Mouse (Mus musculus): ENCODE results near the gene Gm17509. TPM values are rescaled to one million over a fixed set of nuclear protein-coding genes. Genes with fewer than 3 reads are reported as not detected.
"Not testable (repeated sequence)": the region's sequence is repeated elsewhere in the genome, so short reads cannot be mapped to it uniquely, and the experiment has no call there.

Gene Gm17509
- polyA plus RNA-seq, 1 experiment from 2014 or later: 0.13 TPM

DNA sequence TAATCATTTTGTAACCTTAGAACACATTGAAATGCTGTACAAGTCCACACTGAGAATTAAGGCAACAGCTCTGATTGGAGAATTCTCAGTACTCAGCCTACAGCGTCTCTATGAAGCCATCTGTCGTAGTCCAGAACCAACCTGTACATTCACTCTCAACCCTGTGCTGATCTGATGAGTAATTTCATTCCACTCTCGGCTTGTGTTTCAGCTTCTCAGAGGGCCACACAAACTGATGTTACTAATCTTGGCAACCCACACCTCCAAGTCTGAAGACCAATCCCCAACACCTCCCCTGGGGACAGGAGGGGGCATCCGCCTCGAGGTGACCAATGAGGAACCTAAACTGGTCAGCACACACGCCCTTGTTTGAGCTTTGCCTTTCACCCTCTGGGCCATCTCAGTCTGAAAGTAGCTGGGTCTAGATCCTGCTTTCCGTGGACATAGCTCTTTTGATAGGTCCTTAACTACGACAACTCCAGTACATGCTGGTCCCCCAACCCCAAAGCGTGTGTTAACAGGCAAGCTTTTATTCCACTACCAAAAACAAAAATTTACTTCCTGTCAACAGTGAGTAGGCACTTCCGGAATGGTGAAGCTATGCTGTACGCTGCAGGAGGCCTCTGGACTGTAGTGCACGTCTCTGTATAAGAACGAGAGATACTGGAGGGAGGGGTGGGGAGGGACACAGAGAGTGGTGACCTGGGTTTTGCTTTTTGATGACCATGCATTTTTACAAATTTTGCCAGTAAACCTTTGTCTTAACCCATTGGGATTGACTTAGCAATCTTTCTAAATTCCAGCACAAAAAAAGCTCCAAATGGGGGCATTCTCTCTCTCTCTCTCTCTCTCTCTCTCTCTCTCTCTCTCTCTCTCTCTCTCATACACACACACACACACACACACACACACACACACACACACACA is 25.0 kb downstream of the Gm17509 start:
- Histone ChIP-seq H3K36me3 (ENCODE audit: control insufficient read depth, insufficient read depth, low read length) (no peaks in the 10 kb centered on the region), H3K9ac (ENCODE audit: low read length) (no peak overlapping the region), H3K4me2 (ENCODE audit: low read depth, low read length) (no peak overlapping the region), H3K27me3 (ENCODE audit: control insufficient read depth, insufficient read depth, low read length) (no peaks in the 10 kb centered on the region), H3K27ac (ENCODE audit: low read length) (no peak overlapping the region), H3K4me3 (replicated peaks; ENCODE audit: low read length) (no peak overlapping the region), H3K9me3 (replicated peaks; ENCODE audit: control insufficient read depth, low read length) (no peaks in the 10 kb centered on the region), H3K4me1 (ENCODE audit: control insufficient read depth, insufficient read depth, low read length) (no peaks in the 10 kb centered on the region)
- ATAC-seq (ENCODE audit: insufficient read depth, low FRiP score): no peak
- WGBS: 80% methylated on average over 13 of the region's 13 CpGs

- Histone ChIP-seq H3K4me2 (ENCODE audit: low read depth, low read length) (no peak overlapping the region), H3K9me3 (replicated peaks; ENCODE audit: control insufficient read depth, low read length) (no peaks in the 10 kb centered on the region), H3K27ac (ENCODE audit: low read length) (no peak overlapping the region), H3K27me3 (ENCODE audit: control insufficient read depth, insufficient read depth, low read length) (no peaks in the 10 kb centered on the region), H3K4me3 (replicated peaks; ENCODE audit: low read length) (no peak overlapping the region), H3K36me3 (ENCODE audit: control insufficient read depth, insufficient read depth, low read length) (no peaks in the 10 kb centered on the region), H3K9ac (ENCODE audit: low read length) (no peak overlapping the region), H3K4me1 (ENCODE audit: control insufficient read depth, insufficient read depth, low read length) (no peaks in the 10 kb centered on the region)
- no peak for ATAC-seq (ENCODE audit: insufficient read depth, low FRiP score)
- WGBS: 57% methylated on average over 7 of the region's 7 CpGs
Measured at GRCm38 (mm10) chr13:117193422-117193983, 27.4 kb downstream of the Gm17509 start.

DNA sequence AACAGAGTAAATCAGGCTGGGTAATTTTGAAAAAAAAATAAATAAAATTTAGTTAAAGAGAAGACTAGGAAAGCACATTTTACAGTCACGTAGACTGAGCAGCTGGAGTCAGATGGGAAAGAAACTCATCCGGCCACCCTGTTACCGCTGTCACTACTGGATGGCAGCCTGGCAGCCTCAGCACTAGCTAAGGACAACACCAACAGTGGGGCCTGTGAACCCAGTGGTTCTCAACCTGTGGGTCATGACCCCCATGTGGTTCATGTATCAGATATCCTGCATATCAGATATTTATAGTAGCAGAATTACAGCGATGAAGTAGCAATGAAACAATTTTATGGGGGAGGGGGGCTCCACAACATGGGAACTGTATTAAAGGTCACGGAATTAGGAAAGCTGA is 28.7 kb downstream of the Gm17509 start:
- Histone ChIP-seq H3K4me2 (ENCODE audit: low read depth, low read length) (no peak overlapping the region), H3K9ac (ENCODE audit: low read length) (no peak overlapping the region), H3K9me3 (replicated peaks; ENCODE audit: control insufficient read depth, low read length) (no peaks in the 10 kb centered on the region), H3K27me3 (ENCODE audit: control insufficient read depth, insufficient read depth, low read length) (no peaks in the 10 kb centered on the region), H3K27ac (ENCODE audit: low read length) (no peak overlapping the region), H3K4me1 (ENCODE audit: control insufficient read depth, insufficient read depth, low read length) (no peaks in the 10 kb centered on the region), H3K4me3 (replicated peaks; ENCODE audit: low read length) (no peak overlapping the region), H3K36me3 (ENCODE audit: control insufficient read depth, insufficient read depth, low read length) (no peaks in the 10 kb centered on the region)
- ATAC-seq (ENCODE audit: insufficient read depth, low FRiP score): no peak
- WGBS: 93% methylated on average over 5 of the region's 5 CpGs

- H3K9me3 ChIP-seq (replicated peaks; ENCODE audit: control insufficient read depth, low read length): no peaks in the 10 kb centered on the region
- no peaks in the 10 kb centered on the region for H3K4me1 ChIP-seq (ENCODE audit: control insufficient read depth, insufficient read depth, low read length)
- H3K4me3 ChIP-seq (replicated peaks; ENCODE audit: low read length): no peak overlapping the region
- no peak overlapping the region for H3K4me2 ChIP-seq (ENCODE audit: low read depth, low read length)
- WGBS: 74% methylated on average over 6 of the region's 6 CpGs
- no peak for ATAC-seq (ENCODE audit: insufficient read depth, low FRiP score)
- H3K36me3 ChIP-seq (ENCODE audit: control insufficient read depth, insufficient read depth, low read length): no peaks in the 10 kb centered on the region
- no peak overlapping the region for H3K27ac ChIP-seq (ENCODE audit: low read length)
- no peaks in the 10 kb centered on the region for H3K27me3 ChIP-seq (ENCODE audit: control insufficient read depth, insufficient read depth, low read length)
- H3K9ac ChIP-seq (ENCODE audit: low read length): no peak overlapping the region
Measured at GRCm38 (mm10) chr13:117185329-117185728, 35.5 kb downstream of the Gm17509 start.

DNA sequence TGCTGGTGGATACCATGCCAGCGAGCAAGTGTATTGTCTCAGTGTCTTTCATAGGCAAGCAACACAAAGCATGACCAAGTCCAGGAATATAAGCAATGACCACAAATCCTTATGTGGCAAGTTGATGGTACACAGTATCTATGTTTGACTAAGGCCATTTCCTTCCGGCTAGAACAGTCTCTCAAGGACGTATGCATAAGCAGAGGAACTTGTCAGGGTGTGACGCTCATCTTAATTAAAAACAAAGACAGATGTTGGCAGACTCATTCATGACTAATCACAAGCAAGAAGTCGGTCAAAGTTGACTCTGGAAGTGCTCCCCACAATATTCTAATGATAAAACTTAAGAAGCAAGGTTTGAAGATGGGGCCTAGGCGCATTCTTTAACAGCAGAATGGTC is 37.6 kb downstream of the Gm17509 start:
- Histone ChIP-seq H3K9me3 (replicated peaks; ENCODE audit: control insufficient read depth, low read length) (no peaks in the 10 kb centered on the region), H3K27ac (ENCODE audit: low read length) (no peak overlapping the region), H3K4me2 (ENCODE audit: low read depth, low read length) (no peak overlapping the region), H3K4me3 (replicated peaks; ENCODE audit: low read length) (no peak overlapping the region), H3K36me3 (ENCODE audit: control insufficient read depth, insufficient read depth, low read length) (no peaks in the 10 kb centered on the region), H3K27me3 (ENCODE audit: control insufficient read depth, insufficient read depth, low read length) (no peaks in the 10 kb centered on the region), H3K9ac (ENCODE audit: low read length) (no peak overlapping the region), H3K4me1 (ENCODE audit: control insufficient read depth, insufficient read depth, low read length) (no peaks in the 10 kb centered on the region)
- ATAC-seq (ENCODE audit: insufficient read depth, low FRiP score): no peak
- WGBS: 69% methylated on average over 6 of the region's 6 CpGs

DNA sequence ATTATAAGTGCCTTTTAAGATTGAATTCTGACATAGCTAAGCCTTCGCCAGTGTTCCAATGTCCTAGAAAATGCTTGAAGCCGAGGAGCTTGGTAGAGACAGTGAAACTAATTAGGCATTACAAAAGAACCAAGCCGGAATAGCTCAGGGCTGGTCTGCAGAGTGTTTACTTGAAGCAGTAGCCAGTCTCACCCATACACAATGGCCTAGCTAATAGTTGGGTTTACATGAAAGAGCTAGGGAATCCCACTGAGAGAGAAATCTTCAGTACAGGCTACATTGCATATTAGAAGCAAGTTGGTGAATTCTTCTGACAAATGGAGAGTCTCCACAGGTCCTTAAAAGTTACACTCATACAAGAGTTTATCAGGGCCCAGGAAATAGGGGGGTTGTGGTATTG is 40.0 kb downstream of the Gm17509 start:
- not testable (repeated sequence) for H3K27me3 ChIP-seq (ENCODE audit: control insufficient read depth, insufficient read depth, low read length); H3K4me3 ChIP-seq (replicated peaks; ENCODE audit: low read length); H3K9me3 ChIP-seq (replicated peaks; ENCODE audit: control insufficient read depth, low read length); H3K4me2 ChIP-seq (ENCODE audit: low read depth, low read length); H3K9ac ChIP-seq (ENCODE audit: low read length); ATAC-seq (ENCODE audit: insufficient read depth, low FRiP score); H3K4me1 ChIP-seq (ENCODE audit: control insufficient read depth, insufficient read depth, low read length); H3K27ac ChIP-seq (ENCODE audit: low read length); H3K36me3 ChIP-seq (ENCODE audit: control insufficient read depth, insufficient read depth, low read length)
- WGBS: 82% methylated on average over 3 of the region's 3 CpGs

Other genes with a start within 250 kb of the Gm17509 start
- 15.0 and 15.5 TPM in 2 replicates for gene Parp8, start 195.5 kb downstream of the Gm17509 start, polyA plus RNA-seq (2015; fragmentation: Nextera tagmentation; extraction: Ambion mirVana)
- 18.8 and 19.6 TPM in 2 replicates for gene Emb, start 12.5 kb downstream of the Gm17509 start, polyA plus RNA-seq (2015; fragmentation: Nextera tagmentation; extraction: Ambion mirVana)